Mouse (Mus musculus) hindbrain, postnatal 0 days (tissue): ENCODE data around the gene Srpk1. TPM values are rescaled to one million over a fixed set of nuclear protein-coding genes. Genes with fewer than 3 reads are reported as not detected.
A peak's percentile ranks its signal among the peaks of the same experiment; 100 is the strongest.

ENCODE experiments used
- ATAC-seq: fragments of 200-750 bp; cut with Nextera tagmentation; 2 replicates; pipeline ENCODE4 v1.8.0; 2017; ENCODE audit warnings: mild to moderate bottlenecking, moderate TSS enrichment, moderate library complexity
- DNase-seq: peaks from one replicate; pipeline ENCODE4 v3.0.0-alpha.2; 2015; ENCODE audit warnings: low spot score
- H3K27ac ChIP-seq: fragments of 300-500 bp; sonication (generic); 2 replicates; pipeline ENCODE4 v1.5.1; 2014; ENCODE audit warnings: mild to moderate bottlenecking
- H3K27me3 ChIP-seq: fragments of 300-500 bp; sonication (generic); 2 replicates; pipeline ENCODE4 v1.6.1; 2014; ENCODE audit warnings: low read length, mixed read lengths; ENCODE audit not compliant: insufficient read depth
- H3K36me3 ChIP-seq: fragments of 300-500 bp; sonication (generic); 2 replicates; pipeline ENCODE4 v1.6.1; 2014; ENCODE audit warnings: low read length, mixed read lengths; ENCODE audit not compliant: insufficient read depth
- H3K4me1 ChIP-seq: fragments of 300-500 bp; sonication (generic); 2 replicates; pipeline ENCODE4 v1.6.1; 2014; ENCODE audit warnings: antibody characterized with exemption, low read length, mixed read lengths; ENCODE audit not compliant: insufficient read depth
- H3K4me2 ChIP-seq: fragments of 300-500 bp; sonication (generic); 2 replicates; pipeline ENCODE4 v1.6.1; 2014; ENCODE audit warnings: low read depth, mild to moderate bottlenecking, low read length, moderate library complexity, mixed read lengths
- H3K4me3 ChIP-seq: fragments of 300-500 bp; sonication (generic); 2 replicates; pipeline ENCODE4 v1.5.1; 2014; ENCODE audit warnings: low read length
- H3K9ac ChIP-seq: fragments of 300-500 bp; sonication (generic); replicated peaks from 2 replicates; pipeline ENCODE4 v1.6.1; 2014; ENCODE audit warnings: mild to moderate bottlenecking, low read length, moderate library complexity, mixed read lengths
- H3K9me3 ChIP-seq: fragments of 300-500 bp; sonication (generic); 2 replicates; pipeline ENCODE4 v1.6.1; 2016; ENCODE audit warnings: low read length, mixed read lengths
- CTCF ChIP-seq: IDR thresholded peaks from 2 replicates; pipeline ENCODE4 v1.5.1; 2016; ENCODE audit warnings: antibody characterized with exemption, control low read depth, low read depth
- WGBS: fragments of 180-500 bp; shearing (Covaris S2); extraction: QIAGEN DNeasy Blood & Tissue Kit; methylation state at CpG from one replicate; pipeline ENCODE4 v1.1.7; 2014; 5-methylcytosine and 5-hydroxymethylcytosine counted together
- polyA plus RNA-seq: library from polyadenylated mRNA; unstranded; fragments of >200 nt; fragmentation: Nextera tagmentation; extraction: Ambion mirVana; gene quantifications from 2 replicates; pipeline ENCODE4 v1.2.1, GENCODE M21; 2015
- total RNA-seq: library from RNA; depleted of rRNA; stranded (reverse); fragments of >200 nt; gene quantifications from 2 replicates; pipeline ENCODE4 v1.2.3, GENCODE M21; 2014

Gene Srpk1
- total and polyA plus RNA-seq, 2 experiments from 2014 or later: 52.1 to 77.2 TPM

- peak; percentile 23; the same call in 1 of the 2 replicates for TF ChIP-seq CTCF
- Histone ChIP-seq H3K4me2 (peak within 1 kb of the TSS; percentile 65), H3K9me3 (no peaks in the 10 kb centered on the region), H3K27me3 (no peaks in the 10 kb centered on the region), H3K4me3 (peak within 1 kb of the TSS; percentile 40), H3K36me3 (no peaks in the 10 kb centered on the region), H3K4me1 (peaks cover 11% of the 10 kb centered on the region), H3K27ac (no peak within 1 kb of the TSS), H3K9ac (peak within 1 kb of the TSS; percentile 51)
- peak; percentile 87 for ATAC-seq
- DNase-seq: peak; percentile 80
- 13% methylated on average over 47 of the region's 50 CpGs for WGBS
Measured at GRCm38 (mm10) chr17:28575244-28576125, 47.0 kb downstream of the Srpk1 start, which contains the start of gene Lhfpl5. Lhfpl5 (plus strand) TSS chr17:28575641.

GRCm38 (mm10) chr17:28572941-28573340, 49.6 kb downstream of the Srpk1 start:
- H3K4me2 ChIP-seq: no peak overlapping the region
- no peak for TF ChIP-seq CTCF
- H3K4me3 ChIP-seq: no peak overlapping the region
- no peak overlapping the region for H3K9ac ChIP-seq
- H3K27ac ChIP-seq: no peak overlapping the region
- no peak for DNase-seq
- ATAC-seq: no peak
- no peaks in the 10 kb centered on the region for H3K36me3 ChIP-seq
- H3K9me3 ChIP-seq: no peaks in the 10 kb centered on the region
- no peaks in the 10 kb centered on the region for H3K27me3 ChIP-seq
- H3K4me1 ChIP-seq: peaks cover 9% of the 10 kb centered on the region
- 87% methylated on average over 6 of the region's 6 CpGs for WGBS

GRCm38 (mm10) chr17:28572521-28572920, 50.0 kb downstream of the Srpk1 start:
- Histone ChIP-seq H3K36me3 (no peaks in the 10 kb centered on the region), H3K27ac (no peak overlapping the region), H3K9me3 (no peaks in the 10 kb centered on the region), H3K4me2 (no peak overlapping the region), H3K9ac (no peak overlapping the region), H3K4me1 (peaks cover 9% of the 10 kb centered on the region), H3K27me3 (no peaks in the 10 kb centered on the region), H3K4me3 (no peak overlapping the region)
- no peak for ATAC-seq
- no peak for TF ChIP-seq CTCF
- 80% methylated on average over 7 of the region's 7 CpGs for WGBS
- no peak for DNase-seq

GRCm38 (mm10) chr17:28571868-28572267, 50.6 kb downstream of the Srpk1 start:
- TF ChIP-seq CTCF: no peak
- DNase-seq (no peak), ATAC-seq (no peak)
- Histone ChIP-seq H3K36me3 (no peaks in the 10 kb centered on the region), H3K4me3 (no peak overlapping the region), H3K9ac (no peak overlapping the region), H3K27ac (no peak overlapping the region), H3K4me1 (peaks cover 9% of the 10 kb centered on the region), H3K4me2 (no peak overlapping the region), H3K9me3 (no peaks in the 10 kb centered on the region), H3K27me3 (no peaks in the 10 kb centered on the region)
- WGBS: 87% methylated on average over 3 of the region's 3 CpGs

- Histone ChIP-seq H3K9me3 (no peaks in the 10 kb centered on the region), H3K36me3 (no peaks in the 10 kb centered on the region), H3K4me3 (no peak overlapping the region), H3K4me1 (no peaks in the 10 kb centered on the region), H3K4me2 (no peak overlapping the region), H3K9ac (no peak overlapping the region), H3K27ac (no peak overlapping the region), H3K27me3 (no peaks in the 10 kb centered on the region)
- 16% methylated on average over 3 of the region's 3 CpGs for WGBS
- no peak for TF ChIP-seq CTCF
- ATAC-seq (no peak), DNase-seq (no peak)
Measured at GRCm38 (mm10) chr17:28567541-28567940, 55.0 kb downstream of the Srpk1 start.

GRCm38 (mm10) chr17:28565181-28565580, 57.3 kb downstream of the Srpk1 start:
- no peaks in the 10 kb centered on the region for H3K4me1 ChIP-seq
- H3K4me2 ChIP-seq: no peak overlapping the region
- DNase-seq (no peak), ATAC-seq (no peak)
- TF ChIP-seq CTCF: no peak
- no peak overlapping the region for H3K27ac ChIP-seq
- no peaks in the 10 kb centered on the region for H3K36me3 ChIP-seq
- no peaks in the 10 kb centered on the region for H3K27me3 ChIP-seq
- no peaks in the 10 kb centered on the region for H3K9me3 ChIP-seq
- H3K4me3 ChIP-seq: no peak overlapping the region
- H3K9ac ChIP-seq: no peak overlapping the region

GRCm38 (mm10) chr17:28561613-28562012, 60.9 kb downstream of the Srpk1 start:
- H3K9me3 ChIP-seq: no peaks in the 10 kb centered on the region
- no peaks in the 10 kb centered on the region for H3K4me1 ChIP-seq
- ATAC-seq: no peak
- H3K4me2 ChIP-seq: no peak overlapping the region
- no peak for TF ChIP-seq CTCF
- H3K27ac ChIP-seq: no peak overlapping the region
- no peak overlapping the region for H3K4me3 ChIP-seq
- DNase-seq: no peak
- H3K27me3 ChIP-seq: no peaks in the 10 kb centered on the region
- 61% methylated on average over 7 of the region's 7 CpGs for WGBS
- H3K9ac ChIP-seq: no peak overlapping the region
- H3K36me3 ChIP-seq: no peaks in the 10 kb centered on the region
